ENCODE assay signal across 25 mouse cellular contexts in the genomic region with DNA sequence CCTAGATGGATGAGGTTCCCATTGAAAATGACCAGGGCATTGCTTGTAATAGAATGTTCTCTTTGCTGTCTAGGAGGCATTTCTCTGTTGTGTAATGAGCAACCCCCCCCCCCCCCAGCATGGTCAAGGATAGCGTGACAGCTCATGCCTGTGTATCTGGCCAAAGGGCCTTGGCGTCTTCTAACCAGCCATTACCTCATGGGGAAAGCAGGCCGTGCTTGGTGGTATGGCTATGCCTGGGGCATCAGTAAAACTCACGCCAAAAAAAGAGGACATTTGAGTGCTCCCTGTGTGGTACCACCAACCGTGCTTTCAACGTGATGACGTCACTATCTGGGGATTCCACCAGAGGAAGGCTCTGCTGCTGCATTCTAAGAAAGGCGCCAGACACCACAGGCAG. TPM values are rescaled to one million over a fixed set of nuclear protein-coding genes. Genes with fewer than 3 reads are reported as not detected.
"Had no signal": no experiment of that assay in that cellular context is flagged by ENCODE, and none has a peak within 500 bp of the region (broad histone marks: within the 10 kb centered on the region; RNA-seq: fewer than 3 reads in every experiment).

No protein-coding gene starts in this region.

- DNase-seq: kidney, postnatal 10 days; kidney, postnatal 36 days; layer of hippocampus, postnatal 36 days; left cerebral cortex, postnatal 4 days; liver, postnatal 0 days; retina, postnatal 1 day; right cerebral cortex, postnatal 25 days; spleen, adult 18-20 months; thymus, postnatal 25 days had no signal

- ATAC-seq: liver, postnatal 0 days; midbrain, embryonic 13.5 days; midbrain, embryonic 16.5 days had no signal

- H3K4me3 ChIP-seq: limb, embryonic 12.5 days; limb, embryonic 15.5 days; midbrain, embryonic 13.5 days; myocyte; neural tube, embryonic 13.5 days; stomach, embryonic 15.5 days had no signal

- H3K27ac ChIP-seq: limb, embryonic 12.5 days; limb, embryonic 15.5 days; liver, embryonic 14.5 days; macrophage; midbrain, embryonic 13.5 days; neural tube, embryonic 13.5 days; stomach, embryonic 15.5 days had no signal

RNA-seq across cellular contexts. Expression of gene Scn10a, which starts 28.1 kb away (rescaled TPM):
- total RNA-seq: layer of hippocampus, adult 8-10 months; layer of hippocampus, postnatal 10 days; layer of hippocampus, postnatal 36 days; megakaryocyte, adult 5-6 weeks; monocyte, adult 5-6 weeks; neutrophil, adult 5-6 weeks had no signal
- polyA plus RNA-seq: limb, embryonic 15.5 days; lung, embryonic 14.5 days; macrophage; midbrain, embryonic 16.5 days; stomach, embryonic 15.5 days; thymus, postnatal 0 days had no signal
